Mouse (Mus musculus) lung, postnatal 36 days (tissue): ENCODE data around the gene Gm20388.

Experiments
- DNase-seq: peaks from one replicate; pipeline ENCODE4 v3.0.0; 2022; ENCODE audit warnings: mixed read lengths

Gene Gm20388

GRCm38 (mm10) chr8:124273606-124274218 lies 4363.1 kb downstream of the Gm20388 start:
- DNase-seq = no peak

DNA sequence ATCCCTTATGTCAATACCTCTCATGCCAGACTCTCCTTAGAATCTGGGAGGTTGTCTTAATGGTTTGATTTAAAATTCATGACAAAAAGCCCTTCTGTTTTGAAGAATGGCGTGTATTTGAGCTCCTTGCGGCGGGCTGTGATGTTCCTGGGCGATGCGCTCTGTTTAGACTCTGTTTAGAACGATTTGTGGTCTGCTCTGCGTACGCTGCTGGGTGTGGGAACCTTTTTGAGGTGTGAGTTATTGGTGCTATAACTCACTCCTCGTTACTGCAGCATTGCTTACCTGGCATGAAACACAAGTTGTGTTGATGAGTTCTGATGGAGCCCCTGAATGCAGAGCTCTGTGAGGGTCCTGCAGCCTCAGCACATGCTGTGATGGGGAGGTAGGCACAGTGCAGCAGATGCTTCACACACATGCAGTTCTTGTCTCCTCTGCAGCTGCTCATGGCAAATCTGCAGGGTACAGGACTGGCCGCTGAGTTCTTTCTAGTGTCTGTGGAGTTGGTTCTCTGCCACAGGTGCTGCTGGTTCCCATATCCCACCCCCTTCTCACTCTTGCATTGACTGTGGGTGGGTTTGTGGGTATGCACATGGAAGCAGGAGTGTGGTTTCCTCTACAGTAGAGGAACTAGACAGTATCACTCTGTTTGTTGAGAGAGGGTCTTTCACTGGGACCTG lies 4363.9 kb downstream of the Gm20388 start:
- DNase-seq = no peak

- DNase-seq = no peak
Measured at GRCm38 (mm10) chr8:124275377-124276071, 4364.9 kb downstream of the Gm20388 start.

- peak; percentile 35 for DNase-seq
Measured at GRCm38 (mm10) chr8:124277951-124278910, 4367.6 kb downstream of the Gm20388 start.

DNA sequence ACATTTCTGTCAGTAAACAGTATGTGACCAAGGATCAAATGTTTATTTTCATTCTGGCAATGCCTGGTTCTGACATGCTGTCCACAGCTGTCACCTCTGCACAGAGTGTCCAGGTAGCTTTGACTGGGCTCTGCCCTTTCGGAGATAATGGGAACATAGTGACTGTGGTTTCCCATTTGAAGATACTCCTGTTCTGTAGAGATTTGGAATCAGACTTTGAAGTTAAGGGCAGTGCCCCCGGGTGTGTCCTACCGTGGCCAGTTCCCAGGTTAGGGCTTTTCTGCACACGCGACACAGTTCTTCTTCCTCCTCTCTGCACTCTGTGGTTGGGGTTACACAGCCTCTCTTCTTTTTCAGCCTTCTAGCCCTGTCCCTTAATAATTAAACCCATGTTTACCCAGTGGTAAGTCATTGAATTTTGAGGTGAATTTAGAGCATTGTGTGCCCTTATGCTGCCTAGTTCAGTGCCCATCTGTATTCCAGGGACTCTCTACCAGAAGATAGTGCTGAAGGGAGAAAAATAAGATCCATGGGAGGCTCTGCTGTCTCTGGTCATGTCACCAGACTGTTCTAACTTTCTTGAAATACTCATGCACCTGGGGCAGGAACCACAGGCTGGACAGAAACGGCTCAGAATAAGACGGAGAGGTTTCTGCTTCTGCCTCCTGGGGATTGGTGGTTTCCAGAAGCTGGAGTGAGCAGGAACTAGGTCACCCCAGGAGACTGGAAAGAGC lies 4368.5 kb downstream of the Gm20388 start:
- no peak for DNase-seq

DNA sequence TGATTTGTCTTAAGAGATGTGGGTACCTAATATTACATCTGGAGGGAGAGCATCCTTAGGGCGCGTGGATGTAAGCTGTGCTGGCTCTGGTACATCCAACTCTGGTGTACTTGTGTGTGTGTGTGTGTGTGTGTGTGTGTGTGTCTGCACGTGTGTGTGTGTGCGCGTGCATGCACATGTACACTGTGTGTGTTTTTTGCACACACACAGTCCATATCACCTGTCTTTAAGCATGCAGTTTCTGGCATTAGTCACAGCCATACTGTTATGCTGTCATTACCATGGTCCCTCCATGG lies 4369.0 kb downstream of the Gm20388 start:
- no peak for DNase-seq

- no peak for DNase-seq
Measured at GRCm38 (mm10) chr8:124281700-124282541, 4371.3 kb downstream of the Gm20388 start.

DNA sequence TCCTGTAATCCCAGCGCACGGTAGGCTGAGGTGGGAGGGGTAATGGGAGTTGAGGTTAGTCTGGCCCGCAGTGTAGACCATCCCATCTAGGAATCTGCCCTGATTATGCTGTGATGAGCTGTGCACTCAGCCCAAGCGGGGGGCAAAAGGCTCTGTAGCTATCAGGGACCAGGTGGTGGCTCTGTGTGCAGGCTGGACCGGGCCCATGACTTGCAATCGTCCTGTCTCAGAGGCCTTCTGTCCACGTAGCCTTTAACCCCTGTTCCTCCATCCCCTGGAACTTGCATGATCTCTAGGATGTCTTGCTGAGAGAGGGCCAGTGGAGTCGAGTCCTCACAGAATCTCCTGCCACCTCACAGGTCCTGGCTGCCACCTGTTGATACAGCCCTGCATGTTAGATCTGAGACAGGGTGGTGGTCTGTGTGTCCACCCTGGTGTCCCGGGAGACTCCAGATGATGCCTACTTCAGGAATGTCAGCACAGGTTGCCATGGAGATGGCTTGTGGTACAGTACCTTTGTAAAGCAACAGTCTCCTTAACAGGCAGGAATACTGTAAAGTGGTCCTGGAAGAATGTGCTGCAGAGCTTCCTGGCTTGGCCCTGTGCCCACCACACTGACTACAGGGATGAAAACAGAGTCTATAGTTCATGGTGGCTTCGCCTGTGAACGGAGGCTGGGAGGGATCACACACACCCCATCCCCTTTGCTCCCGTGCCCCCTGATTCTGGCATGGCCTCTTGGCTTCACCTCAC lies 4372.4 kb downstream of the Gm20388 start:
- DNase-seq = no peak

GRCm38 (mm10) chr8:124283644-124284332 lies 4373.1 kb downstream of the Gm20388 start:
- DNase-seq = no peak

DNA sequence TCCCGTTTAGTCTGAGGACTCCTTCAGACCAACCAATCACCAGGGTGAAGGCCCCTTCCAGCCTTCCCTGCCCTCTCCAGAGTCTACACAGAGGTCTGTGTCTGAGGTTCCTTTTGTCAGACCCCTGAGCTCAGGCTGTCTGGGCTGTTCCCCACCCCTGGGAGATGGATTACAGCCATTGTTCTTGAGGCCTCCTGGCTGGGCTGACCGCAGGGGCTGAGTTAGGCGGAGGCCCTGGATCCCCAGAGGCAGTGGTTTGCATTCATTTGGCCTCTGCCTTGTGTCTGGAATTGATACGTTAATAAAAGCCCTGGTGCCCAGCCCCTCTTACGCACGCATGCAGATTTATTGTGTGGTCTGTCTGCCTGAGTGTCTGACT lies 4373.7 kb downstream of the Gm20388 start:
- DNase-seq = no peak

DNA sequence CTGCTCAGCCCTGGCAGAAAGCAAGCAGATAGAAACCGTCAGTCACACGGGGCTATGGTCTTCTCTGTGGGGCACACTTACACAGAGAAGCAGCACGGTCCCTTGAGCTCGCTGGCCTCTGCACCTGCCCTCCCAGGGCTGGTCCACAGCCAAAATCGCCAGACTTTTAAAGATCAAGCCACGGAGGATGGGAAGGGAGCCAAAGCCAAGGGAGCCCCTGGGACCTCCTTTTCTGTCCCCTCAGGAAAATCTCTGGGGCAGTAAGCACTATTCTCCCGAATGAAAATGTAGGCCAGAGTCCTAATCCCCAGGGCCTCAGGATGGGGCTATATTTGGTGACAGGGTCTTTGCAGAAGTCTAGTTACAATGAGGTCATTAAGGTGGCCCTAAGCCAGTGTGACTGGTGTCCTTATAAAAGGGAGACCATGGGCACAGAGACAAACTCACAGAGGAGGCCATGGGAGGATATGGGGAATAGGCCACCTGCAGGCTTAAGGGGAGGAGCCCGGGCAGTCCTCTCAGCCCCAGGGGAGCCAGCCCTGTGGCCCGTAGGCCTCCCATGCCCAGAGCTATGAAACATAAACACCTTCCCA lies 4374.4 kb downstream of the Gm20388 start:
- no peak for DNase-seq

DNA sequence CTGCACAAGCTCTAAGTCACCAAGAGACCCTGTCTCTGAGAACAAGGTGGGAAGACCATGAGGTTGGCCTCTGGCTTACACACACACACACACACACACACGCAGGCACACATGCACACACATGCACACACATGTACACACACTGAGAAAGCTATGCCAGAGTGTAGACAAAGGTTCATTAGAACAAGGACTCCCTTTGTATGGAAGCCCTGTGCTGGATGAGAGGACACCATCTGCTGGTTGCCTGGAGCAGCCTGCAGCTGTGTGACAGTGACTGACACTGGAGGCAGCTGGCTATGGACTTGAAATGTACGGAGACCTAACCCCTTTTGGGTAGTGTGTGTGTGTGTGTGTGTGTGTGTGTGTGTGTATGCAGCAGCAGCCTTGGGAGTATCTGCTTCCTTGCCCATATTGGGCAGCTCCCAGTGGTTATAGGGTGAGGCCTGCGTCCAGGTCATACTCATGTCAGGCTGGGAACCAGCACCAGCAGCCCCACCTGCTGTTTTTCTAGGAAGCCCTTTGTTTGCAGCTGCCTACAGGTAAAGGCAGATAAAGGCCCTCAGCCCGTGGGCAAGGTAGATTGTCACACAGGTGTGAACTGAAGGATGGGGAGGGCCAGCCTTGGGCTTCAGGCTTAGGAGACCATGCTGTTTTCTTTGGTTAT lies 4376.0 kb downstream of the Gm20388 start:
- no peak for DNase-seq

DNA sequence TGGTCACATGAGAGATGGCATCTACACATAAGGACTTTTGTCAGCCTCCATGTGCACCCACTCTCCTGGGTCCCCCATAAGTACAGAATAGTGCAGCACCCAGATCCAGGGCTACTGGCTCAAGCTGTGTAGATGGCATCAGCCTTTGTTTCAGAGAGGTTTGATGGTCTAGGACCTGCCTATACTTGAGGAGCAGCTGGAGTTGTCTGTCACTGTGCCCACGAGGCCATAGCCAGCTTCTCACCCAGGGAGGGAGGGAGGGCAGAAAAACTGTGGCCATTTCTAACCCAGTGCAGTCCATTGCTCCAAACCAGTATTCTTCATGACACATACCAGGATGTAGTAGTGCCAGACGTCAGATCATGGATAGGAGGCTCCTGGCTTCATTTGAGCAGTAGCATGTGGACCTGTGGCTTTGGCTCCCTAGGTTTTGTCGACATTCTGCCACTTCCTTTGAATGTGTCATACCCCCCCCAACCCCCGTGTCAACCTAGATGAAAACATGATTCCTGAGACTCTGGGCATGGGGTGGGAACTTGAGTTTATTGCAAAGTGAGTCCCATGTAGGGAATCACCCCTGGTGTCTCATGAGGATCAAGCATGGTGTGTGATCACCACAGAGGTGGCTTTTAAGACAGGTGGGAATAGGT lies 4377.7 kb downstream of the Gm20388 start:
- DNase-seq = no peak

- DNase-seq = no peak
Measured at GRCm38 (mm10) chr8:124289481-124290050, 4378.9 kb downstream of the Gm20388 start.

- DNase-seq = peak; percentile 42
Measured at GRCm38 (mm10) chr8:124290911-124291691, 4380.5 kb downstream of the Gm20388 start.

DNA sequence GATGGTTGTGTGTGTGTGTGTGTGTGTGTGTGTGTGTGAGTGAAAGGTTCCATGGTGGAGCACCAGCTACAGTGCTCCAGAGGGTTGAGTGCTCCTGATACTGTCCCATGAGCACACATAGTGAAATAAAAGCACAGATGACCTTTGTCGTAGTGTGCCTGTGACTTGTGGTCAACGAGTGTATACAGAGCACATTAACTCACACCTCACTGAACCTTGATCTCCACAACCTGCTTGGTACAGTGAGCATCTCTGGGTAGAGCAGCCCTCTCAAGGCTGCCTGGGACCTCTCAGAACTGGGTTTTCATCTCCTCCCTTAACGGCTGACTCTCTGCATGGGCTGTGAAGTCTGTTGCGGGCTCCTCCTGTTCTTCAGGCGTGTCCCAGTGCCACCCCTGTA lies 4381.1 kb downstream of the Gm20388 start:
- no peak for DNase-seq

GRCm38 (mm10) chr8:124292965-124293364 lies 4382.3 kb downstream of the Gm20388 start:
- no peak for DNase-seq
